Mouse (Mus musculus) retina, postnatal 7 days (tissue): Measurements from ENCODE around the gene Tenm4.

Source experiments
- DNase-seq: peaks from one replicate; pipeline ENCODE4 v3.0.0-alpha.2; 2012; ENCODE audit warnings: low read depth, low spot score

Tenm4 gene

DNA sequence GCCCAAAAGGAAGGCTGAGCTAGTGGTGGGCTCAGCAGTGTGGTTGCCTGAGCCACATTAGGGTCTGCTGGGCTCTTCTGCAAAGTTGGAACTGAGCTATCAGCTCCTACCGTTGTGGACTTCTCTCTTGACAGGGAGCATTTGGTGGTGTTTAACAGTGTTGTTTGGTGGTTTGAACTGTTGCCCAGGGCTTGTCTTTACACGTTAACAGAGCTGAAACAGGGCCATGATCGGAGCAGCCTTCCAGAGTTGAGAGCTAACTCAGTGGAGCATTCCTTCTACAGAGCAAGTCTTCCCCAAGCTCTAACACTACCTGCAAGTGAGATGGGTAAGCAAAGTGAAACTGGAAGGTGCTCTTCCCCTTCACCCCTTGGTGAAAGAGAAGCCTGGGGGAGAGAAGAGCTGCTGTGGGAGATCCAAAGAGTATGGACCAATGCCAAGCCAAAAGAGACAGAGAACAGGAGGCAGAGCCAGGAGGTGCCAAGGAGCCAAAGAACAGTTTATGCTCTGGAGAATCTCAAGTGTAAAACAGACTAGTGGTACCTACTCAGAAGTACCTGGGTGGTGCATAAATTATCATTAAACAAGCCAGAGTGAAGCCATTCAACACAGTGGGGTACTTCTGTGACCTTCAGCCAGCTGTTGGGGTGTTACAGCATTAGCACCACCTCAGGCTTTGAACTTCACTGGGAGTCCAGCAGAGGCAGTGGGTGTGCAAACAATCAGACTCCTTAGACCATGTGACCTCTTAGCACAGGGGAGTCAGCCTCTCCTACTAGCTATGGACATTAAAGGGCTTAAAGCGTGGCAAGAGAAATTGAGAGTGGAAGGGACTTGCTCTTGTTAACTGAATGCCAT is 71.5 kb downstream of the Tenm4 start:
- no peak for DNase-seq

DNA sequence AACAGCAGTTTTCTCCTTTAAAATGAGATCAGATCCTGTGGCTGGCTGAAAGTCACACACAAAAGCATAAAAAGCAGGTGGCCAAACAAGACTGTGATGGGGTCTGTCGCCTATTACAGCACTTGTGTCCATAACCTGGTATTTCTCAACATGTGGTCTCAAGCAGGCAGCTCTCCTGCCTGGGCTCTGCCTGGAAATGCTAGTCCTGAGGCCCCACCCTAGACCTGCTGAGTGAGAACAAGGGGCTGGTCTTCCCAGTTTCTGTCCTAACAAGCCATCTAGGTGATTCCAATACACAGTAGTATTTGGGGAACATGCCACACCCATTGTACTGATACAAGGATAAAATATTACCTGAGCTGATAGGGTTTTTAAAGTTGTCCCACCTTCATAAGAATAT is 73.8 kb downstream of the Tenm4 start:
- no peak for DNase-seq

DNA sequence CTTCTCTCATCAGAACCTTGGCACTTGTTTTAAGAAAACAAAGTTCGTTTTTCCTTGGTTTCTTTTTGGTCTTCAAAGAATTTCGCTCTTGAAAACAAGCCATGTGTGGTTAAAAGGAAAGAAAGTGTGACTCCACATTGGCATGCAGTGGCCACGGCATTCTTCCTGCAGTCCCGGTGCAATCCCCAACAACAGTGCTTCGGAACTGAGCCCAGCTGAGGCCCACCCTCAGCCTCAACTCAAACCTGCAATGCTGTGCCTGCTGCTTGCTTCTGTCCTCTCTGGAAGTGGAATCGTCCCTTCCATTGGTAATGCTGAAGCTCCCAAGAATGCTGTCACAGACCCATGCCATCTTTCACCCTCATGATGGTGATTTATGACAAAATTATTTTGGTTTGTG is 88.6 kb downstream of the Tenm4 start:
- no peak for DNase-seq

DNA sequence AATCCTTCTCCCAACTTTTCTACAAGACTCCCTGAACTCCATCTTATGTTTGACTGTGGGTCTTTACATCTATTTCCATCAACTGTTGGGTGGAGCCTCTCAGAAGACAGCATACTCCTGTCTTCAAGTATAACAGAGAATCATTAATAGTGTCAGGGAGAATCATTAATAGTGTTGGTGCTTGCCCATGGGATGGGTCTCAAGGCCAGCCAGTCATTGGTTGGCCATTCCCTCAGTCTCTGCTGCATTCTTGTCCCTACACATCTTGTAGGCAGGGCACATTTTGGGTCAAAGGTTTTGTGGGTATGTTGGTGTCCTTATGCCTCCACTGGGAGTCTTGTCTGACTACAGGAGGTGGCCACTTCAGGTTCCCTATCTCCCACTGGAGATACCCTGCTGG is 91.1 kb downstream of the Tenm4 start:
- no peak for DNase-seq

DNA sequence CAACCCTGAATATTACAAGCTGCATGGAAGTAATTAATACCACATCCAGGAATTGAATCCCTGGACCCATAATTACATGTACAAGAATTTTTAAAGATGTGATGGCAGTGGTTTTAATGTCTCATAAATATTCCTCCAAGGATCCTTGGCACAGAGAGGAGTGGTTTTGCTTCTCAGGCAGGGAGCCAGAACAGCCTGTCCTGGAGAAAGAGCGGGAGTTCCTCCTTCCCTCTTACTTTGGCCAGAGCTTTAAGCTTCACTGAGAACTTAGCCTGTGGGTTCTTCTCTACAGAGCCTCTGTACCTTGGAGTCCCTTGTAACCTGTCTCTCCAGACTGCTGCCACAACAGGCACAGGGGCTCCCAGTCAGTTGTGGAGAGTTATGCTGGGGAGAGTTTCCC is 94.9 kb downstream of the Tenm4 start:
- no peak for DNase-seq

DNA sequence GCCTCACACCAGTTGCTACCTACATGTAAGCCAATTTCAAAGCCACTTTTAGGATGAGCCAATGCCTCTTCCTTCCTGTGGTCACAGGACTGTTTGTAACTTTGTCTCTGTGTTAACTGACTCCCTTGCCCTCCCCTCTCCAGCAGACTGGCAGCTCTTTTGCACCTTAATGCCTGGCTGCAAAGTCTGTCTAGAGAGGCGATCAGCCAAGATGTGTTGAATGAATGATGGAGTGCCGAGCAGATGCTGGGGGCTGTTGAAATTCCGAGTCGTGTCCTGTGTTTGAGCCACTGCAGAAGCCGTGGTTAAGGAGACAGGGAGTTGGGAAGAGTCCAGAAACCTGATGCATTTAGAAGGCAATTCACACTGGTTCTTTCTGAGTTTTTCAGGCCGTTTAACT is 96.2 kb downstream of the Tenm4 start:
- no peak for DNase-seq

DNA sequence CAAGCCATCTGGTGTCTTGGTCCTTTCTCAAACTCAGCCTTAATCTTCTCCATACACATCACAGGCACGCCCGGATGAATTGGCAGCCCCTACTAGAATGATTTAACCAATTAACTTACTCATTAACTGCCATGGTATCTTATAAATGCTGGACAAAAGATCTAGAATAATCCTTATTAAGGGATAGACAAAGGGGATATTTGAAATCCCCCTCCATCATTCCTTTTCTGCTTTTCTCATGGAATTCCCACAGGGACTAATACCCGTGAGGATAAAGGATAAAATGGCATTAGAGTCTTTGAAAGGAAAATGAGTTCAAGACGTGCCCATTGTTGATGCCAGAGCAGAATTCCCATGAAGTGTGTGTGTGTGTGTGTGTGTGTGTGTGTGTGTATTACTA is 99.6 kb downstream of the Tenm4 start:
- DNase-seq: peak; percentile 19

DNA sequence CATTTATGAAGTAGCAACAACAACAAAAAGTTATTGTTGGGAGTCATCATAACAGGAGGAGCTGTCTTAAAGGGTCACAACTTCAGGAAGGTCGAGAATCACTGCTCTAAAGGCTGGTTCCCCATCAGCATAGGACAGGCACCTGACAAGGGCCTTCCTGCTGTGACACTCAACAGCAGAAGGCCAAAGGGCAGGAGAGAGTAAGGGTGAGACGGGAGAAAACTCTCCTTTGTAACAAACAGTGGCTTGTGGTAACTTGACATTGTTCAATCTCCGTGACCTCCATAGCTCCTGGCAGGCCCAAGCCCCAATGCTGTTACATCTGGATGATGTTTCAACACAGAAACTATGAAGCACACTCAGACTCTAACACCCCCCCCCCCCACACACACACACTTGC is 101.0 kb downstream of the Tenm4 start:
- DNase-seq: no peak

DNA sequence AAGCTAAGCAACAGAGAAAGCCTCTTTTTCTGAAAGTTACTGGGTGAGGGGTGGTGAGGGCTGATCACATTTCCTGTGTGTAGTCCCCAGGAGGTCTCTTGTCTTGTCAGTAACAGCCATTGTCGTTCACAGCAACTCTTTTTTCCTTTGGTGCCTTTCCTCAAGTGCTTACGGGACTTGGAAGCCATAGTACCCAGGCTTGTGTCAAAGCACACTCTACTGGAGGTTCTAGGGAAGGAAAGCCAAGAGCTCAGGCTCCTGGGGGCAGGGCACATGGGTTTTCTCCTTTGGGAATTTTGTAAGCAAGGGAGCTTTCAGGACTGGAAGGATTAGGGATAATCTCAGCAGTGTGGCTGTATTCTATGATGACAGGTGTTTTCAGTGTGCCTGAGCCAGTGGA is 103.4 kb downstream of the Tenm4 start:
- DNase-seq: no peak

DNA sequence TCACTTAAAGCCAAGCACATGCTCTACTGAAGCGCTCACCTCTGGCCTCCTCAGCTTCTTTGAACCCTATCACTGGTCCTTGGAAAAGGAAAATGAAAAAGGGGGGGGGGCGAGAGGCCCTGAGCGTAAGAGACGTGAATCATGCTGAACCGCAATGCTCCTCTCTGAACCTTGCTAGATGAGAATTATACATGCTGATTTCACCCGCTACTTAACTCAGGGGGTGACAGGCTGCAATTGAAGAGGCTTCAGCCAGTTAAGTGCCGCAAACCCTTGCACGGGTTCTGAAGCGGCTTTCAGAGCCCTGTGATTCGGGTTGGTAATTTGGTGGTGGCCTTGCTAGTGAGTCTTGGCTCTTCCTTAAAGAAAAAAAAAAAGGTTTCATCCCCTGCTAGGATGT is 106.5 kb downstream of the Tenm4 start:
- no peak for DNase-seq

DNA sequence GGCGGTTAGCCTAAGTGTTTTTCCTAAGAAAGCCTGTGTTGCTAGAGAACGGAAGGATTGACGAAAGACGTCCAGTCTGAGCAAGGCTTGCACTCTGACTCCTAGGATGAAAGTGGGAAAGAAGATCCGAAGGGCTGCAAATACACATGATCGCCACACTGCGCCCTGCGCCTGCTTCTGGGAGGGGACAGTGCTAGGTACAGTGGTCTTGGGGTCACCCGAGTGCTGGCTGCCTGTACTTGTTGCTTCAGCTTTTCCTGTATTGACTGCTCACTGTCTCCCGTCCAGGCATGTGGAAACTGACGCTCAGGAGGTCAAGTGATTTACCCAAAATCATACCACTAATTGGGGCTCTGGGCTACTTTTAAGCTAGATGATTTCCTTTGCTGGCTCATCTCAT is 107.3 kb downstream of the Tenm4 start:
- DNase-seq: no peak

DNA sequence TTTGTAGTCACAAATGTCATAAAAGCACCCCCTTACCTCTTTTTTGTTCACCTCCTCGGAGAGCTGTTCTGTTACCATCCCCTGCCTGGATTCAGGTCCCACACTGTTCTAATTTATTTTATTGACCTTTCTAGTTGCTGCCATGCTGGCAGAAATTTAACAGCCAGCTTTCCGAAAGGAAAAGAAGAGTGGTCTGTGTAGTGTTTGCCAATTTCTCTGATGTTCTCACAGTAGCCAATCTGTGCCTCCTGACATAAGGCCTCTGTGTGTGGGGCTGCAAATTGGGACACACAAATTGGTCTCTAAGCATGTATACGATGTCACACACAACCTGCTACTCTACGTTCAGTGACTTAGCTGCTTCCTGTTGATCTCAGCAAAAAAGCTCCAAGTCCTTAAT is 109.7 kb downstream of the Tenm4 start:
- DNase-seq: no peak

DNA sequence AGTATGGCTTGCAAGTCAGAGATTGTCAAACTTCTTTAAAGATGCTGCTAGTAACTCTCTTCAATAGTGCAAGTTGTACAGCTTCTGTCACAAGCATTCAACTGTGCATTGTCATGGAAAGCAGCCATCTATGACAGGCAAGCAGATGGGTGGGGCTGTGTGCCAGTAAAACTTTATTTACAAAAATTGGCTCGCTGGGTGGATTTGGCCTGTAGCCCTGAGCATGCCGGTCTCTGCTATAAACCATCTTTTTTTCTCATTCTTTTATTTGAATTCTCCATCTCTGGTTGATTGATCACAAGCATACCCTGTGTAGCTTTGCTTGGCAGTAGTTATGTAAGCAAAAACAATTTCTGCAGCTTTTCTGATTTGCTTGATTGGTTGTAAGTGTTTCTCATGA is 119.5 kb downstream of the Tenm4 start:
- no peak for DNase-seq

DNA sequence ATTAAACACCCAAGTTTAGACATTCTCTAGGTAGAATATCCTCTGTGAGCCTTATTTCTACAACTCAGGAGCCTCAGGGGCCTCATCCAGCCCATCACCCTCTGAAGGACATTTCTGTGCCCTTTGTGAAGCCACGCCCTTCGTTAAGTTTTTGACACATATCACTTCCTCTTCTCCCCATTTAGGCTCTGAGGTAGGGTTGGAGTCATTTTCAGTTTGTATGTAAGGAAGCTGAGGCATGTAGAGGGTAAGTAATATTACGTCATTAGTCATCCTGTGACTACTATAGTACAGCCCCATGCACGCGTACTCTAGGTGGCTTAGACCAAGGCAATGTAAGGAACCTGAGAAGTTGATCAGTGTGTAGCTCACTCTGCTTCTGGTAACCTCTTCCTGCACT is 124.9 kb downstream of the Tenm4 start:
- DNase-seq: no peak

DNA sequence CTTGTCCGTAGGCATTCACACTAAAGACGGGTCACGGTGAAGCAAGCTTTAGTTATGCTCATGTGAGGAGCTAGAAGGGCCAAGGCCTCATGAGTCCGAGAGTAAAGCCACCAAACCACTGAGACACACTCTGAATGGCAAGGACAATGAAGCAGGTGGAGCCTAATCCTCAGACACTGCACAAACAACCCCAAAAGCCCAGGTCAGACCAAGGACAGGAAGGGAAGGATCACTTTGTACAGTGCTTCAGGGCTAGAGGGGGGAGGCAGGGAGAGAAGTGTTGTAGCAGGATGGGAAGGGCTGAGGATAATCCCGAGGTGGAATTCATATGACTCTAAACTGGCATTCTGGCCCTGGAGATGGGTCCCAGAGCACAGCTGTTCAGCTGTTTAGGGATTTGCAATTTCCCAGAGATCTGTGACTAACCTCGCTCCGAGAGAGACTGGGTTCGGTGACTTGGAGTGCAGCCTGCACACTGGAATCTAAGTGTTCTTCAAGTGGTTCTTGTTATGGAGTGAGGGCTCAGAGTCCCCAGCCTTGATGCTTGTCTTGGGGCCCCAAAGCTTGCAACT is 129.9 kb downstream of the Tenm4 start:
- DNase-seq: no peak

DNA sequence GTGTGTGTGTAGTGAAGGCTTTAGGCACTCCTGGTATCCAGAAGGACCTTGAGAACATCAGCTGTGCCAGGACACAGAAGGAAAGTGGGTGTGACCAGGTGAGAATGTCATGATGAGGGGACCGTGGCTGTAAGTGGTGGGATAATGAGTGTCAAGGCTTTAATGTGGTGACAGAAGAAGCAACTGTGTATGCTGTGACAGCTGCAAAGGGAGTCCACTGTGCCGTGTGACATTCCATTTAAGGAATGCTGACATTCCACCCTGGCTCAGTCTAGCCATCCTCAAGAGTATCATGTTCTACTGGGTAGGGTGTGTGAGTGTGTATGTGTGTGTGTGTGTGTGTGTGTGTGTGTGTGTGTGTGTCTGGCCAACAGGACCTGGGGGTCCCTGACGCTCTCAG is 130.8 kb downstream of the Tenm4 start:
- no peak for DNase-seq

DNA sequence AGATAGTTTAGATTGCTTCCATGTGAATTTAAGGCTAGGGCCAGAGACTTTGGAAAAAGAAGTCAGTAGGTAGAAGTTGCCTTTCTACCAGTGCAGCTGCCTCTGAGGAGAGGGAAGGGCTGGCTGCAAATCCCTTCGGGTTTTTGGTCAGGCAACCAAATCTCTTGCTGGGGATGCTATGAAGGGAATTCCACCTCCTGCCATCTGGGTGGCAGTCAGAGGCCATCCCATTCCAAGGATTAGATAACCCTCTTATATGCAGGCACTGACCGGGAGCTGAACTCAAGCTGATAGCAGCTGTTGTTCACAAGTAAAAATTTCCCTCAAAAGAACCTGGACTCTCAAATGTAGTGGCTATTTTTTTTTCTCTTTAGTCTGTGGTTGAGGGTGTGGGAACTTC is 132.9 kb downstream of the Tenm4 start:
- DNase-seq: no peak

DNA sequence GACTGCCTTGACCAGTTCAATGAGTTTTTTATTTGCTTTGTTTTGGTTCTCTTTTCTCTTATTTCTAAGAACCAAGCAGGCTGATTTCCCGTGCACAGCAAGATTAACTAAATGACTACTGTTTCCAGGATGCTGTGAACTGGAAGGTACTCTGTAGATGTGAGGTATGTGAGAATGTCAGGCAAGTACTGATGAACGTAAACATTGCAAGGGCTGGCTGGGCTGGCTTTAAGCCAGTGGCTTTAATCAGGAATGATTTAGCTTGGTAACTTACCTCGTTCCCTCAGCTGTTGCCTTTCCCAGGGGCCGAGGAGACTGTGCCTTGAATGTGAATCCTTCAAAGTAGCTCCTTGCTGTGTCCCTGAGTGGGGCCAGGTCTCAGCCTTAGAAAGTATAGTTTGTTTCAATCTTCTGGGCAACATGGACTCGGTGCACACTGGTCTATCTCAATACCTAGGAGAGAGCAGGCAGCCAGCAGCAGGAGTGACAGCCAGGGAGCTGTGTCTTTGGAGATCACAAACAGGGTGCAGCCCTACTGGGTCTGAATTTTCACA is 134.4 kb downstream of the Tenm4 start:
- no peak for DNase-seq

DNA sequence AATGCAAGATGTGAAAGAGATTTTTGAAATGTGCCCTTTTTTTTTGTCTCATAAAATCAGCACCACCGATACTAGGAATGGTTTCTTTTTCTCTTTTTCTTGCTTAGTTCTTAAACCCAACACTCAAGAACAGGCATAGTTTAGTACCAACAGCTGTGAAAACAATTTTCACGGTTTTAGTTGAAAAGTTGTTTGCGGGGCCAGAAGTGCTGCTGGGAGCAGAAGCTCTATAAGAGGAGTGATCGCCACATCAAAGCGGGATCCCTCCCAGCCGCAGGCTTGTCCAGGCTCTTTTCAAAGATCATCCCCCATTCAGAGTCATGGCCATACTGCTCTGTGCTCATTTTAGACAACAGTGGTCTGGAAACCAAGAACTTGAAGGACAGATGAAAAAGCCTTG is 137.1 kb downstream of the Tenm4 start:
- DNase-seq: no peak

DNA sequence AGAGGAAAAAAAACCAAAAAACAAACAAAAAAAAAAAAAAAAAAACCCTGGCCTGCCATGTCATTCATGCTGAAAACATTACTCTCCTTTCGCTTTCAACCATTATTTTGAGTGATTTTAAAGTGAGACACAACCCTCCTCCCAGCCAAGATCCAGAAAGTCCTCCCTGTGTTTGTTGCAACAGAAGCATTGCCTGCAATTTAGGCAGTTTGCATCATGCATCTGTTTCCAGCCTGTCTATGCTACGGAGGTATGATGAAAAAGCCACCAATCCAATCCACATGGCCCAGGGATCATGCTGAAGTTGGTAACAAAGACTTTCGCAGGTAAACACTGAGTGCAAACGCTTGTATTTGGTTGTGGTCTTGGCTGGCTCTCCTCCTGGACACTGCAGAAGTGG is 158.3 kb downstream of the Tenm4 start:
- no peak for DNase-seq

DNA sequence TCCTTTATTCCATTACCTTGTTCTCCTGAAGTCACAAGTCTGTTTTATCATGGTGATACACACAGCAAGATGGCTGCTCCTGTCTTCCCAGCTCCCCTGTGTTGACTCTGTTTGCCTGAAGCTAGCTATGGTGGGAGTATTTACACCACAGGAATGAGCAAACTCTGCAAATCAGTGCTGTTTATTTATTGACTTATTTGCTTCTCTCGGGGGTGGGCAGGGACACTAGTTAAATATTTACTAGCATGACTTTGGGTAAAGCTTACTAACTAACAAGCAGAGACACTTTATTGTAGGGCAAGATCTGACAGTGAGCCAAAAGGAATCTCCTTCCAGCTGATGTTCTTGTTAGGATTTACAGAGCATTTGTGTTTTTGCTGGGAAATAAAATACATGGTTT is 160.1 kb downstream of the Tenm4 start:
- no peak for DNase-seq

DNA sequence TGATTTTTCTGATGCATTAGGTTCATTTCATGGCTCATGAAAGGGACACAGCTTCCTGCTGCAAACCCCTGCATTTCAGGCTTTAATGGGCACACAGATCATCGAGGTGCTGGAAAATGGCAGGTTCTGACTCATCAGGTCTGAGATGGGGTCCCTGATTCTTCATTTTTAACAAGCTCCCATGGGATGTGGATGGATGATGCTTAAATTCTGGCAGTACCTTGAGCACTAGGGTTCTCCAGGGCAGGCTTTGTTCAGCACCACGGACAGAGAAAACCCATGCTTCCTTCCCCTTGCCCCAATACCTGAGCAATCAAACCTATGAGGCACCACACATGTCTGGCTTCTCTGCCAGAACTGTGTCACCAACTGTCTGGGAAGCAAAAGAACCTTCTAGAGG is 163.3 kb downstream of the Tenm4 start:
- no peak for DNase-seq

DNA sequence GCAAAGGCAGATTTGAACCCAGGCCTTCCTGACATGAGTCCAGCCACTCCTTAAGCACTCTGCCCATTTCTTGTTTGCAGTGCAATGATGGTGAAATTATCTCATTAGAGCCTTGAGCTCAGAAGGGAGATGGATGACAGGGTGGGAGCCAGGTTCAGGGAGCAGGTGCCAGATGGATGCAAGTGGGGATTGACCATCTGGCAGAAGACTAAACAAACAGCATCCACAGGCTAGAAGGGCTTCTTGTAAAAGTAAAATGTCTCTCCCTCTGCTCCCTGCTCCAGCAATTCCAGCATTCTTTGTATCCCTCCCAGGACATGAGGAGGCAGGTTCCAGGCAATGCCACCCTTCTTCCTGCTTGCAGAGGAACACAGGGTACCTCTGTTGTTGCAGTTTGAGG is 165.3 kb downstream of the Tenm4 start:
- no peak for DNase-seq
